In genomic region chr11:63984622-63985168, GRCm38 (mm10) we compare ENCODE assay signal across 15 mouse cellular contexts.
DNase-seq lines count a peak whose midpoint lies in the region; ATAC-seq and TF ChIP-seq lines count a peak whose summit lies in the region.
"Had no signal": no experiment of that assay in that cellular context is flagged by ENCODE, and none has a peak within 500 bp of the region (broad histone marks: within the 10 kb centered on the region; RNA-seq: fewer than 3 reads in every experiment).

No protein-coding gene starts in this region.

- H3K4me2 ChIP-seq in neural tube, embryonic 15.5 days = no peak overlapping the region
- H3K4me2 ChIP-seq: hindbrain, embryonic 15.5 days; limb, embryonic 15.5 days had no signal

- no peak overlapping the region for H3K4me3 ChIP-seq in small intestine, adult 2 months (ENCODE audit: low read depth, low read length)
- no peak overlapping the region for H3K4me3 ChIP-seq in neural tube, embryonic 15.5 days (replicated peaks)
- H3K4me3 ChIP-seq: hindbrain, embryonic 15.5 days; layer of hippocampus, adult 2 months; limb, embryonic 15.5 days; myocyte had no signal

- TF ChIP-seq CTCF in small intestine, adult 2 months (IDR thresholded peaks at IDR 0.05; ENCODE audit: extremely low read depth, insufficient read length, insufficient replicate concordance, low read depth, low read length) = no peak

- peaks cover 2% of the 10 kb centered on the region; the same call in 1 of the 2 replicates for H3K36me3 ChIP-seq in small intestine, adult 2 months (ENCODE audit: control insufficient read depth, insufficient read depth, low read length)
- H3K36me3 ChIP-seq in neural tube, embryonic 15.5 days = no peaks in the 10 kb centered on the region
- H3K36me3 ChIP-seq: hindbrain, embryonic 15.5 days; limb, embryonic 15.5 days had no signal

- H3K27me3 ChIP-seq in small intestine, adult 2 months (ENCODE audit: control insufficient read depth, insufficient read depth, low read length) = no peaks in the 10 kb centered on the region
- no peaks in the 10 kb centered on the region for H3K27me3 ChIP-seq in neural tube, embryonic 15.5 days (replicated peaks)
- H3K27me3 ChIP-seq: hindbrain, embryonic 15.5 days; limb, embryonic 15.5 days had no signal

- ATAC-seq in CD4-positive, CD25-positive, alpha-beta regulatory T cell, adult 4 months = peak; percentile 76
- no peak for ATAC-seq in neural tube, embryonic 15.5 days (ENCODE audit: low FRiP score)

- TF ChIP-seq POLR2A in small intestine, adult 2 months (IDR thresholded peaks at IDR 0.05; ENCODE audit: low read depth, low read length) = no peak

- no peaks in the 10 kb centered on the region for H3K4me1 ChIP-seq in small intestine, adult 2 months (ENCODE audit: control insufficient read depth, insufficient read depth, insufficient read length, low read length)
- H3K4me1 ChIP-seq in neural tube, embryonic 15.5 days = peaks cover 10% of the 10 kb centered on the region
- H3K4me1 ChIP-seq: limb, embryonic 15.5 days had no signal

- DNase-seq in CD4-positive helper T cell, adult 2 months (ENCODE audit: low read depth, low spot score) = peak; percentile 85
- peak; percentile 51 for DNase-seq in lung, postnatal 10 days
- no peak for DNase-seq in kidney, postnatal 10 days
- no peak for DNase-seq in frontal cortex, postnatal 36 days (ENCODE audit: low spot score in 2 of 2)
- DNase-seq: adrenal gland, postnatal 36 days; cerebellum, postnatal 25 days; heart, adult 18-20 months; kidney, adult 8-10 months had no signal

- WGBS in small intestine, adult 2 months = 73% methylated on average over 6 of the region's 6 CpGs
- WGBS in neural tube, embryonic 15.5 days = 79% methylated on average over 6 of the region's 6 CpGs

- H3K27ac ChIP-seq in small intestine, adult 2 months (ENCODE audit: insufficient read depth, low read depth, low read length) = peak overlapping the region; percentile 63
- H3K27ac ChIP-seq in neural tube, embryonic 15.5 days (replicated peaks) = no peak overlapping the region
- H3K27ac ChIP-seq: hindbrain, embryonic 15.5 days; layer of hippocampus, adult 2 months; limb, embryonic 15.5 days had no signal

- H3K9me3 ChIP-seq in neural tube, embryonic 15.5 days (replicated peaks) = no peaks in the 10 kb centered on the region
- H3K9me3 ChIP-seq: hindbrain, embryonic 15.5 days; limb, embryonic 15.5 days had no signal

- H3K9ac ChIP-seq in neural tube, embryonic 15.5 days (replicated peaks) = no peak overlapping the region
- H3K9ac ChIP-seq: hindbrain, embryonic 15.5 days; limb, embryonic 15.5 days had no signal

Comparison
In these comparisons a context has a peak if more than half of its experiments do, and no peak if none do; other contexts are left out.
1. DNase-seq: peak in CD4-positive helper T cell, adult 2 months (single experiment) and lung, postnatal 10 days (single experiment); none in kidney, postnatal 10 days (single experiment) and frontal cortex, postnatal 36 days (0 of 2).